Mouse (Mus musculus) C2C12 (cell line): ENCODE measurements at regions not wholly inside any gene's neighbourhood (a gene's known extent, or its start where the extent isn't known, plus 50 kb on each side); places are given as distances from the start of the nearest gene placed in this dataset.

Experiments used
- CTCF ChIP-seq: IDR thresholded peaks from one replicate; pipeline ENCODE4 v1.5.1; 2011; ENCODE audit not compliant: control insufficient read depth, insufficient read depth, insufficient read length
- FOSL1 ChIP-seq: IDR thresholded peaks from one replicate; pipeline ENCODE4 v1.8.0; 2011; ENCODE audit warnings: mild to moderate bottlenecking, low read length; ENCODE audit not compliant: poor library complexity, insufficient read depth, severe bottlenecking
- MAX ChIP-seq: IDR thresholded peaks from one replicate; pipeline ENCODE4 v1.6.1; 2011; ENCODE audit warnings: mild to moderate bottlenecking, control low read depth
- MYOD1 ChIP-seq: IDR thresholded peaks from one replicate; pipeline ENCODE4 v1.6.1; 2011; ENCODE audit warnings: low read depth; ENCODE audit not compliant: control insufficient read depth, insufficient read length
- MYOG ChIP-seq: IDR thresholded peaks from one replicate; pipeline ENCODE4 v1.6.1; 2011; ENCODE audit not compliant: control insufficient read depth, insufficient read length; ENCODE audit errors: extremely low read depth
- USF1 ChIP-seq: IDR thresholded peaks from one replicate; pipeline ENCODE4 v1.6.1; 2011; ENCODE audit warnings: low read depth, mild to moderate bottlenecking, control low read depth, moderate library complexity

- TF ChIP-seq MYOD1 (no peak), CTCF (no peak), FOSL1 (no peak), USF1 (peak; percentile 48), MAX (no peak), MYOG (no peak)
Observed at GRCm38 (mm10) chr1:186465526-186465925, 240.3 kb downstream of the Tgfb2 start.
